Mouse (Mus musculus) G1E (cell line): ENCODE results near the gene Oscp1.

ENCODE experiments used
- CTCF ChIP-seq: IDR thresholded peaks from 2 replicates; pipeline ENCODE4 v1.5.1; 2012; ENCODE audit warnings: low read depth, low read length, inconsistent platforms, mixed read lengths
- GATA1 ChIP-seq: IDR thresholded peaks from 2 replicates; pipeline ENCODE4 v1.6.1; 2012; ENCODE audit warnings: borderline replicate concordance, low read length, inconsistent platforms, mixed read lengths
- GATA2 ChIP-seq: IDR thresholded peaks from 2 replicates; pipeline ENCODE4 v1.6.1; 2012; ENCODE audit warnings: low read depth, low read length, inconsistent platforms, borderline replicate concordance
- POLR2AphosphoS5 ChIP-seq: IDR thresholded peaks from 2 replicates; pipeline ENCODE4 v1.6.1; 2012; ENCODE audit warnings: low read depth, low read length, inconsistent platforms; ENCODE audit not compliant: insufficient replicate concordance
- TAL1 ChIP-seq: conservative IDR thresholded peaks from 2 replicates; pipeline ENCODE4 v1.6.1; 2012; ENCODE audit warnings: low read depth, low read length, inconsistent platforms, mixed read lengths

GRCm38 (mm10) chr4:126051617-126052016, 6.7 kb upstream of the Oscp1 start:
- TF ChIP-seq CTCF (no peak), GATA1 (no peak), TAL1 (no peak), POLR2AphosphoS5 (no peak), GATA2 (no peak)
